Mouse (Mus musculus): ENCODE results near the gene Abcc9.

Abcc9 gene

DNA sequence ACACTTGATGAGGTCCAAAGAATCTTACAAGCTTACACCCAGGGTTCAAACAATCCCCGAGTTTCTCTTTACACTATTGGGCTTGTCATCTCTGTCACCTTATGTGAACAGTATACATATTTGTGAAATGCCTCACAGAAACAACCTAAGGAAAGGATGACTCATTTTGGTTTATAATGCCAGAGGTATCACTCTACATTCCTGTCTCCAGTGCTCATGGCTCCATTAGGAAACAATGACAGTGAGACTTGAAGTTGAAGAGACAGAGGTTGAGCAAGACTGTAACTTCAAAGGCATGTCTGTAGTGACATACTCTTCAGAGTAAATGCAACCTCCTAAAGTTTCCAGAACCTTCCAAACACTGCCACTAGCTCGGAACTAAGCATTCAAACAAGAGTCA, 153.7 kb downstream of the Abcc9 start:
- in situ Hi-C loops (cut with MboI, MseI), result no loop called here

GRCm38 (mm10) chr6:142545132-142545531, 157.0 kb downstream of the Abcc9 start:
- in situ Hi-C loops (cut with MboI, MseI), result no loop called here

GRCm38 (mm10) chr6:142543648-142544047, 158.5 kb downstream of the Abcc9 start:
- in situ Hi-C loops (cut with MboI, MseI), result no loop called here

DNA sequence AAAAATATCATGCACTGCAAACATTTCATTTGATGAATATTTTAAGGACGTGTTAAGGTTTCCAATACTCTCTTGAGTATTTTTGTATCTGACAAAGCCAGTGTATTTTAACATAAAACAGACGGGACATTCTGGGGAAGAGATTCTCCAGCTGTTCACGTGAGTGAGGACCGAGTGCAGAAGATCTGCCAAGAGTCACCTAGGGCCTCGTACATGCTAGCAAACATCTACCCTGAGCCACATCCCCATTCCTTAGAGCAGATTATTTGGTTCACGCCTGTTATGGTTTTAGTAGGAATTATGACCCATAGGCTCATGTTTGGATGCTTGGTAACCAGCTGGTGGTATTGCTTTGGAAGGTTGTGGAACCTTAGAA, 159.3 kb downstream of the Abcc9 start:
- in situ Hi-C loops (cut with MboI, MseI), result no loop called here

- in situ Hi-C loops (cut with MboI, MseI), result no loop called here
Observed at GRCm38 (mm10) chr6:142542082-142542799, 159.9 kb downstream of the Abcc9 start.

DNA sequence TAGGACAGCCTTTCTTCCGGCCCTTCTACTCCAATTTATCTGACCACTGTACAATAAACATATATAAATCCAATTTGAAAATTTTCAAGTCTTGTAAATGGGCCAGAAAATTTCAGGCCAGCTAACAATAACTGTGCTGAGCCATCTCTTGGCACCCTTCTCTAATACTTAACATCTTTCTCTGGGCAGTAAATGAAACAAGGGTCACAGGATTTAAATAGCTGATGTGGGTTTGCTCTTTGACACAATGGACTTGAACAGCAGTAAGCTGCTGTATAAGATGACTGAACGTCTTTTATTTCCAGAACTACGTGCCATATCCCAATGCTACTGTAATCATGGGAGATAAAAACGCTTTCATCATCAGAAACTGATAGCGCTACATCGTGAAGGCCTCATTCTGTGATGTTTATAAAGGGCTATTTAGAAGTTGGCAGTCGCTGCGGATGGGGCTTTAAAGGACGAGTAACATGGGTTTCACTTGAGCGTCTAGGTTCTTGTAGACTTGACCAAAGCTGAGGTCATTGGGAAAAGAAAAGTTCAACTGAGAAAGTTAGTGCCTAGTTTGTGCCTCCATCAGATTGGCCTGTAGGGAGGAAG, 161.5 kb downstream of the Abcc9 start:
- in situ Hi-C loops (cut with MboI, MseI), result no loop called here

DNA sequence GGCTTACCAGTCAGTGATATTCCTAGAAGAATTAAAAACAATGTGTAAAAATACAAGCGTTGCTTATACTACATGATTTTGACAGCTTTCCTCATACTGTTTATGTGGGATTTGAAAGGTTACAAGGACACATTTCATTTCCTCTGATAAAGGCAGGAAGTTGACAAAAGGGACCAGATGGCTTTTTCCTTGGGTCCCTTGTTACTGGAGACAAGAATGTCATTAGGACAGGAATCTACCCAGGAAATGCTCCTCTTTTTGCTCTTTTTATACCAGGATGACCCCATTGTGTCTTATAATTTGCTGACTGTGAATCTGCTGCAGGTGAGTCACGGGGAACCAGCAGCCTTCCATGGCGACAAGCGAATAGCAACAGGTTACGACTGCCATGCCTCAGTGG, 162.0 kb downstream of the Abcc9 start:
- in situ Hi-C loops (cut with MboI, MseI), result no loop called here

DNA sequence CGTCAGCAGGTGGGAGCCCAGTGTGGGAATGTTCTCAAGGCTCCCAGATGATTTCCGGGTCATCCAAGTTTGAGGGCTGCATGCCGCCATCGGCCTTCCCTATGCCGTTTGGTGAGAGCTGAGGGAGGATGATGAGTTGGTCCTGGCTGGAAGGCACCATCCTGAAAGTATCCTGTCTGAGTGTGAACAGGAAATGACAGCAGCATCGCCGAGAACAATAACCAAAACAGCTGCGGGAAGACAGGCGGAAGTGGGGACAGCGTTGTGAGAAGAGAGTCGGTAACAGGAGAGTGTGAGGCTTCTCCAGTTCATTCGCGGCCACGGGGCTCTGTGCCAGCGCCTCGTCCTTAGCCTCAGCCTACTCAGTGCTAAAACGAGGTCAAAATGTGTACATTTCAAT, 163.6 kb downstream of the Abcc9 start:
- in situ Hi-C loops (cut with MboI, MseI), result no loop called here

Measured in T-helper 2 cell (primary cell).